Mouse (Mus musculus) gonadal fat pad, adult 2 months (tissue): ENCODE results near the gene Cdadc1. TPM values are rescaled to one million over a fixed set of nuclear protein-coding genes. Genes with fewer than 3 reads are reported as not detected.
"Not testable (repeated sequence)": the region's sequence is repeated elsewhere in the genome, so short reads cannot be mapped to it uniquely, and the experiment has no call there.

ENCODE experiments used
- DNase-seq: peaks from one replicate; pipeline ENCODE4 v3.0.0-alpha.2; 2012; ENCODE audit warnings: low read depth
- polyA plus RNA-seq: library from polyadenylated mRNA; depleted of rRNA; stranded (reverse); fragments of >200 nt; gene quantifications from 2 replicates; pipeline ENCODE4 v1.2.3, GENCODE M21; 2012; rRNA removed

Cdadc1 gene
- 5.0 and 9.4 TPM in 2 replicates for polyA plus RNA-seq

- no peak for DNase-seq
Observed at GRCm38 (mm10) chr14:59597398-59598259, at the start of gene Cdadc1. Gene Cdadc1 (minus strand): TSS chr14:59597959.

DNA sequence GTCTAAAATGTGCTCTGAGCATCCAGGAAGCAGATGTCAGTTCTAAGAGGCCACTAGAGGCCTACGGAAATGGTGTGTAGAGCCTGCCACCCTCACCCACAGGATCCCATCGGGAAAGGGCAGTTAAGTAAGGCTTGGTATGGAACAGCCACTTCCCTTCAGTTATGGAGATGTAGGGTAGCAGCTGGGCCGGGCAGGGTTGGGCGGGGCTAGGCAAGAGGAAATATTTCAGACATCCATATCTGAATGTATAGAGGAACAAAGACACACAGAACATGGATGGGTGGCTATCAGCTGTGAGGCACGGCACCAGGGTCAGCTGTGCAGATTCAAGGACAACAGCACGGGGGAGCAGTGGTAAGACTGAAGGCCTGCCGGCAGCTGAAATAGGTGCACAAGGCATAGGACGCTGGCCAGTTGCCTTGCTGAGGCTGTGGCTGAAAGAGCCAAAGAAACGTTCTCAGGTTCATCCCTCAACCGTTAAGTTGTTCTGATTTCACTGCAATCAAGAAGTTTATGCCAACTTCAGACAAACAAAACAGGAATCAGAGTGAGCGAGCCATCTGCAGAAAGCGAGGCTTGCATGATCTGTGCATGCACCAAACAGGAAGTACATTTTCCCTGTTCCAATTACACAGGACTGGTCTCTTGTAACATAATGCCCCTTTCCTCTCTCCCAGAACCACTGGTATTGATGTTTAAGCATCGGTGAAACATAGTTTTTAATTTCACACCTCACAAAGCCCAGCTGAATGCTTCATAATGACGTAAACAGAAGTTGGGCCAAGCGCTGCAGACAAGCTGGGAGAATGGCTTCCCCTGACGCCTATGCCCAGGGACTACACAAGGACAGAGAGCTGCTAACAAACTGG, 49.3 kb upstream of the Cdadc1 start:
- DNase-seq: no peak

GRCm38 (mm10) chr14:59644896-59645295, 47.1 kb upstream of the Cdadc1 start:
- no peak for DNase-seq

GRCm38 (mm10) chr14:59644166-59644565, 46.4 kb upstream of the Cdadc1 start:
- DNase-seq: no peak

- no peak for DNase-seq
Observed at GRCm38 (mm10) chr14:59643582-59643981, 45.8 kb upstream of the Cdadc1 start.

DNA sequence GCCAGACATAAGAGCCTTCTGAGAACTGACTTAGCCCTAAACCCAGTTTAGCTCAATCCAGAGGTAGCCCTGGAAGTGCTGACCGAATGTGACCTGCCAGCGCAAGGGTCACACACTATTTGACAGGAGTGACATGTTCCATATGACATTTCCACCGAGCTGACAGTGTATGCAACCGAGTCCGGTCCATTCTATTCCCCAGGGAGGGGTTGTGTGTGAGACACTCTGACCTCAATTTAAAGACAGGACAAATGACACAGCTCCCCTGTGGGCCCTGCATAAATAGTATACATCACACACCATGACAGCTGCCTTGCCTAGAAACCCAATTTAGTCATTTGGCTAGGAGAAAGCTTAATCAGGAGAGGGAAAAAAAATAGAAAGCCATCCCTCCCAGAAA, 44.1 kb upstream of the Cdadc1 start:
- DNase-seq: no peak

- no peak for DNase-seq
Observed at GRCm38 (mm10) chr14:59638906-59639703, 41.3 kb upstream of the Cdadc1 start.

DNA sequence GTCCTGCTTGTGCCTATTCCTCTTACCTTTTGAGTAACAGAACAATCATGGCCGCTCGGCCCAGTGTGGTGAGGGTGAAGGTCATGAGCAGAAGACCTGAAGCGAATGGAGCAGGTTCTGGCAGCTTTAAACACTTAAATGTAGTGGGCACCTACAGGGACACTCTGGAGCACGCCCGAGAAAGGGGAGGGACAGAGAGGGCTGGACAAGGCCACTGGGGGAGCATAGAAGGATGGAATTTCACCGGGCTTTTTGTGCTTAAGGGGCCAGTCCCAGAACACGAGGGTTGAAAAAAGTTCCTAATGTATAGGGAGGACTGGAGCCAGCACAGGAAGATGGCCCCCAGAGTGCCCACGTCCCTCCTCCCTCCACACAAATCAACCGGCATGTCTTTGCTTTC, 36.2 kb upstream of the Cdadc1 start:
- no peak for DNase-seq

- DNase-seq: no peak
Observed at GRCm38 (mm10) chr14:59633295-59633898, 35.6 kb upstream of the Cdadc1 start.

- DNase-seq: no peak
Observed at GRCm38 (mm10) chr14:59632067-59632466, 34.3 kb upstream of the Cdadc1 start.

- no peak for DNase-seq
Observed at GRCm38 (mm10) chr14:59630096-59630495, 32.3 kb upstream of the Cdadc1 start.

DNA sequence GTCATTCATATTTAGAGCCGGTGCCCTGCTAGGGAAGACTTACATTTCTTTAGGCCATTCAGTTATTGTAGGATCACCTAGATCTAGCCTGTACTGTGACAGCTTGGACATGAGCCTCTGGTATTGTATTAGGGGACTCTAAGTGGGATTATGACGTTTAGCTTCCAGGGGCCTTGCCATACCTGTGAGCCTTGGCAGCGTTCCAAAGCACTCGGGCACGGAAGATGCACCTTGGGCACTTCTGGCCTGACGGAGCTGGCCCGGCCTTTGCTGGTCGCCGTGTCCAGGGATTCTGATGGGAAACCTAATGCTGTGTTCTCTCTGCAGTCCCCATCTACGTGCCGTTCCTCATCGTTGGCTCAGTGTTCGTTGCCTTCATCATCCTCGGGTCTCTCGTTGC, 31.5 kb upstream of the Cdadc1 start:
- no peak for DNase-seq

DNA sequence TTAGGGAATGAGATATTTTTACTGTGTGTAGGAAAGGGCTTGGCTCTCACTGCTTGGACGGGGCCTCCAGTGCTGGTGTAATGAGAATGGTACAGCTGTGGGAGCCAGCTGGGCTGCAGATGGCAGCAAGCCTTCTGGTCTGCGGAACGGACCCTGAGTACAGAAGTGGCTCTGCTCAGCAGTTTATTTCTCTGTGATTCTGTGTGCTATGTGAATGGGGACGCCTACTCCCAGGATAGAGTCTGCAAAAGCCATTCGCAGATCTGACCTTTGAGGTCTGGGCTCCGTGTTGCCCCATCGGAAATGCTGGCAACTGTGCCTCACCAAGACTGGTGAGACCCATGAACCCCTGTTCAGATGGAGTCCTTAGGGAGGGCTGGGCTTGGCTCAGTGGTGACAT, 30.1 kb upstream of the Cdadc1 start:
- DNase-seq: no peak

GRCm38 (mm10) chr14:59627142-59627680, 29.5 kb upstream of the Cdadc1 start:
- DNase-seq: no peak

GRCm38 (mm10) chr14:59626711-59627110, 29.0 kb upstream of the Cdadc1 start:
- no peak for DNase-seq

- no peak for DNase-seq
Observed at GRCm38 (mm10) chr14:59625806-59626364, 28.1 kb upstream of the Cdadc1 start.

DNA sequence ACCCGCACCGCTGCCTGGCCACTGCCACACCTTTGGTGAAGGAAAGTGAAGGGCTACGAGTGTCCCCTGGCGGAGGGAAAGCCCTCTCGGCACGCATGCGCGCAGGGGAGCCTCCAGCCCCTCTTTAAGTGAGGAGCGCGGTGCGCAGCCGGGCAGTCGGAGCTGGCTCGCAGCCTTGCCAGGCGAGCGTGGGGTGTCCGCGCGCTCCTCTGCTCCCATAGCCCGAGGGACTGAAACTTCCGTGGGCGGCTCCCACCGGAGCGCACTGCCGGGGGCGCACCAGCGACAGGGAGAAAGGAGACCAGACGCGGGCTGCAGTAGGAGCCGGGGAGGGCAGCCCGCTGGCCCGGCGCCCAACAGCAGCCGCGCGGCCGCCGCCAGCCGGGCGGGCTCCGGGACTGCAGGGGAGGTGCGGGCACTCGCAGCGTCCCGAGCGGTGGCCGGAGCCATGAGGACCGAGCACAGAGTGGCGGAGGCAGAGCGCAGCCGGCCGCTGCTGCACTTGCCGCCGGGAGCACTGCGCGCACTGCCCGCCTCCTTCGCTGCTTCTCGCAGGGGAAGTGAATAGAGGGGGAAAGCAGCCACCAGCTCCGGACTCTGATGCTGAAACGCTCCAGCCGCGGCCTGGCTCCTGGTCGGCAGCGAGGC, 27.5 kb upstream of the Cdadc1 start, which contains the start of gene Shisa2:
Gene Shisa2, plus strand, starts transcription at position 151 of the 648 bp plus-strand sequence.
- DNase-seq: no peak

DNA sequence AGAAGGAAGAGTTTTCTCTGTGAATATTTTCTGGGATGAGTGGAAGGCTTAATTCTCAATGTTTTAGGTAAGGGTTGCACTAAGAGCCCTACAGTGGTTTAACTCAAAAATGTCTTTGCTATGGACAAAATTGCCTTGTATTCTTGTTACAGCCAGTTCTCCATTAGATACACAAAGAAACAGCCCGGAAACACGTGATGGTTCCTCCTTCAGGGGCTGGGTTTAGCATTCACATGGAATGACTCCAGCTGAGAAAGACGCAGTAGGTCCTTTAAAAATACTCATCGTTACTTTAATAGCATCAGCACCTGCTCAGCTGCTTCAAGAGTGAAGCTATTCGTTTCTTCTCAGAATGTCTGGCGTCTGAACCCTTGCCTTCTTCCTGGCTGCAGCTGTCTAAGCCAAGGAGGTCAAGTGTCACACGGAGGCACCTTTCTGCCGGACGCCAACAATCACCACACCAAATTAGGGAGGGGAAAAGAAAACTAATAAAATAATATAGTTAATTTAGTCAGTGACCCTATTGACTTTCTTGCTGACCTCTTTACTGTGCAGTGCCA, 26.6 kb upstream of the Cdadc1 start:
- DNase-seq: no peak

DNA sequence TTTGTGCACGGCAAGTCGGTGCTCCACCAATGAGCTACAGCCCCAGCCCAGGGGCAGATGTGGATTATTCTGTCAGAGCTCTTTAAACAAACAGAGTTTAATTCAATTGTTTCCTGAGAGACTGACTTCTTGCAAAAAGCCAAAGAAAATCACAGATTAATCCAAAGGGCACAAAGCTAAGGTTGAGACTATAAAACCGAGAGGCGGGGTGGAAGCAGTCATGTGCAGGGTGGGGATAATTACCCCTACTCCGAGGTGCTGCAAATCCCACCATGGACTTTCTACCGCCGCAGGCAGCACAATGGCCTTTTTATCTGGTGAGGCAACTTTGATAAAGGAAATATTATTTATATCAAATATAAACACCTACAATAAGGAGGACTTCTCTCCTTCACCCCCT, 19.0 kb upstream of the Cdadc1 start:
- no peak for DNase-seq

- not testable (repeated sequence) for DNase-seq
Observed at GRCm38 (mm10) chr14:59614149-59614548, 16.4 kb upstream of the Cdadc1 start.
